8 mouse cellular contexts compared by ENCODE assay signal in genomic region chr3:89421002-89421774, GRCm38 (mm10). TPM values are rescaled to one million over a fixed set of nuclear protein-coding genes. Genes with fewer than 3 reads are reported as not detected.
DNase-seq lines count a peak whose midpoint lies in the region; ATAC-seq lines count a peak whose summit lies in the region.

No protein-coding gene starts in this region.

- H3K27me3 ChIP-seq in hindbrain, embryonic 11.5 days (ENCODE audit: control insufficient read depth, insufficient read depth, low read length) = no peaks in the 10 kb centered on the region

- H3K9ac ChIP-seq in hindbrain, embryonic 11.5 days (ENCODE audit: low read depth, low read length) = peak overlapping the region; percentile 58

- 3% methylated on average over 11 of the region's 11 CpGs for WGBS in hindbrain, embryonic 11.5 days

- DNase-seq in NIH3T3 (ENCODE audit: low read depth) = peak; percentile 97
- DNase-seq in cerebellum, postnatal 14 days = peak; percentile 54 to 68
- peak; percentile 54 to 55 for DNase-seq in frontal cortex, postnatal 14 days (ENCODE audit: low spot score in 2 of 2)
- DNase-seq in hindbrain, embryonic 11.5 days (ENCODE audit: low spot score) = peak; percentile 65
- DNase-seq in left cerebral cortex, adult 11 months (ENCODE audit: low spot score) = peak; percentile 66
- peak; percentile 80 for DNase-seq in lung, postnatal 14 days
- peak; percentile 70 for DNase-seq in retina, embryonic 14.5 days (ENCODE audit: low spot score)
- DNase-seq in thymus, postnatal 36 days = no peak

- peak overlapping the region; percentile 56 for H3K4me2 ChIP-seq in hindbrain, embryonic 11.5 days (replicated peaks; ENCODE audit: low read depth, low read length)

- peak; percentile 41 for ATAC-seq in hindbrain, embryonic 11.5 days (ENCODE audit: low FRiP score)

- H3K36me3 ChIP-seq in hindbrain, embryonic 11.5 days (ENCODE audit: control insufficient read depth, insufficient read depth, low read length) = no peaks in the 10 kb centered on the region

- peak overlapping the region; percentile 65; the same call in 1 of the 2 replicates for H3K27ac ChIP-seq in hindbrain, embryonic 11.5 days (ENCODE audit: low read depth, low read length)

- H3K9me3 ChIP-seq in hindbrain, embryonic 11.5 days (ENCODE audit: control insufficient read depth, low read length) = no peaks in the 10 kb centered on the region

- H3K4me1 ChIP-seq in hindbrain, embryonic 11.5 days (replicated peaks; ENCODE audit: control insufficient read depth, insufficient read depth, low read length) = peaks cover 9% of the 10 kb centered on the region; the same call in 1 of the 2 replicates

- peak overlapping the region; percentile 41 for H3K4me3 ChIP-seq in hindbrain, embryonic 11.5 days (ENCODE audit: low read depth, low read length)

RNA-seq across cellular contexts. Expression of gene Shc1, which starts 2.9 kb away (rescaled TPM):
- 32.2 and 37.0 TPM in 2 replicates for polyA plus RNA-seq in hindbrain, embryonic 11.5 days (2014; fragmentation: Nextera tagmentation; extraction: Ambion mirVana)

RNA-seq across cellular contexts. Expression of gene Cks1b, which starts 3.0 kb away (rescaled TPM):
- polyA plus RNA-seq in hindbrain, embryonic 11.5 days (2014; fragmentation: Nextera tagmentation; extraction: Ambion mirVana) = 411 and 414 TPM in 2 replicates

RNA-seq across cellular contexts. Expression of gene Pygo2, which starts 8.8 kb away (rescaled TPM):
- 45.0 and 54.5 TPM in 2 replicates for polyA plus RNA-seq in hindbrain, embryonic 11.5 days (2014; fragmentation: Nextera tagmentation; extraction: Ambion mirVana)

RNA-seq across cellular contexts. Expression of gene Flad1, which starts 9.5 kb away (rescaled TPM):
- 26.2 and 26.5 TPM in 2 replicates for polyA plus RNA-seq in hindbrain, embryonic 11.5 days (2014; fragmentation: Nextera tagmentation; extraction: Ambion mirVana)

RNA-seq across cellular contexts. Expression of gene Pbxip1, which starts 15.3 kb away (rescaled TPM):
- polyA plus RNA-seq in hindbrain, embryonic 11.5 days (2014; fragmentation: Nextera tagmentation; extraction: Ambion mirVana) = 8.6 and 10.7 TPM in 2 replicates

Comparison
In these comparisons a context has a peak if more than half of its experiments do, and no peak if none do; other contexts are left out.
1. DNase-seq: peak in NIH3T3 (single experiment), cerebellum, postnatal 14 days (2 of 2), frontal cortex, postnatal 14 days (2 of 2), hindbrain, embryonic 11.5 days (single experiment), left cerebral cortex, adult 11 months (single experiment), lung, postnatal 14 days (single experiment) and retina, embryonic 14.5 days (single experiment); none in thymus, postnatal 36 days (0 of 2).